In genomic region chr4:133842992-133843737, GRCm38 (mm10) we compare ENCODE assay signal across 1 mouse cellular context.
TF ChIP-seq lines count a peak whose summit lies in the region.

No protein-coding gene starts in this region.

TF ChIP-seq in CH12.LX, 34 proteins besides CTCF, POLR2A, EP300 and RAD21 (continued from another document):
- TF ChIP-seq ZMIZ1 (IDR thresholded peaks at IDR 0.05; ENCODE audit: low read depth, low read length): no peak; the same call in 1 of the 2 replicates
